Mouse (Mus musculus) ovary, postnatal 36 days (tissue): Measurements from ENCODE around the gene Eif5a2.
"Not testable (repeated sequence)": the region's sequence is repeated elsewhere in the genome, so short reads cannot be mapped to it uniquely, and the experiment has no call there.

Source experiments
- DNase-seq: peaks from one replicate; pipeline ENCODE4 v3.0.0; 2022; ENCODE audit warnings: low spot score, mixed read lengths

The Eif5a2 gene

DNA sequence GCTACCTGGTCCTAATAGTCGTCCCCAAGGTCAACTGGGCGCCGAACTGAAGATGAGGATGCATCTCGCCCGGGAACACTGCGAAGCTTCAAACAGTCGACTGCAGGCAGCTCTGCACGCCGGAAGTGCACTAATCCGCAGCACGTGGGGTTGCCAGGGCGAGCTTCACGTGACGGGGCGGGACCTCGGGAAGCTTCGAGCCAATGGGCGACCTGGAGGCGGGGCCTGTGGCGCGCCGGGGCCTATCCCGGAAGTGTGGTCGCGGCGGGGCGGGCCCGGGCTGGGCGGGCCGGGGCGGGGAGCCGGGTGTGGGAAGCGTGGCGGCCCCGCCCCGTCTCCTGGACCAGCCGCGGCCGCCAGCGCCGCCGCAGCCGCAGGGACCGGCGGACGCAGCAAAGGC lies at the start of gene Eif5a2:
Gene Eif5a2 (plus strand): TSS at position 283 of the 400 bp plus-strand sequence.
- peak; percentile 89 for DNase-seq

GRCm38 (mm10) chr3:28734712-28735111 lies 46.4 kb upstream of the Eif5a2 start:
- no peak for DNase-seq

DNA sequence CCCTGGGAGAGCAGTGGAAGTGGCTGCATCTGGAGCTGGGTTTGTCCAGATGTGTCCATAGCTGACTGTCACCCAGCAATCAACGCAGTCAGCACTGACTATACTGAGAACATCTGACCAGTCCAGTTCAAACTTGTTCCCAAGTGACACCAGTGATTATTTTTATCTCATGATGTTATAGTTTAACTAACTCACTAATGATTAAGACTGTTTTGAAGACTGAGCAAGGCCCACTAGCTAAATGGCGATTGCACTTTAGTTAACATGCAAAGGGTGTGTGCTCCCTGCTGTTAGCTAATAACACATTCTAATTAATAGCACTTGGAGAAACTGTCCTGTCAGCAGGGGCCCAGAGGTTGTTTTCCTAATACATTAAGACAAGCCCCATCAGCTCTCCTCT lies 44.1 kb upstream of the Eif5a2 start:
- no peak for DNase-seq

- DNase-seq = no peak
Observed at GRCm38 (mm10) chr3:28740353-28740752, 40.7 kb upstream of the Eif5a2 start.

GRCm38 (mm10) chr3:28743251-28743650 lies 37.8 kb upstream of the Eif5a2 start:
- no peak for DNase-seq

GRCm38 (mm10) chr3:28745835-28746483 lies 35.1 kb upstream of the Eif5a2 start:
- peak; percentile 48 for DNase-seq

DNA sequence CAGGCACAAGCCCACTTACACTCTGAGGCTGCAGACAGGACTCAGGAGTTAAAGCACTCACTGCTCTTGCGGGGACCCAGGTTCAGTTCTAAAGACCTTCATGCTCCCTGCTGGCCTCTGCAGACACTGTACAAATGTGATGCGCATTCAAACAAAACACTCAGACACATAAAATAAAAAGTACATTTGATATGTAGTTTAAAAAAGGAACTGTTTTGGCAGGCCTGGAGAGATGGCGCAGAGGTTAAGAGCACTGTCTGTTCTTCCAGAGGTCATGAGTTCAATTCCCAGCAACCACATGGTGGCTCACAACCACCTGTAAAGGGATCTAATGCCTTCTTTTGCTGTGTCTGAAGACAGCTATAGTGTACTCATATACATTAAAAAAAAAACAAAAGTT lies 32.9 kb upstream of the Eif5a2 start:
- no peak for DNase-seq

DNA sequence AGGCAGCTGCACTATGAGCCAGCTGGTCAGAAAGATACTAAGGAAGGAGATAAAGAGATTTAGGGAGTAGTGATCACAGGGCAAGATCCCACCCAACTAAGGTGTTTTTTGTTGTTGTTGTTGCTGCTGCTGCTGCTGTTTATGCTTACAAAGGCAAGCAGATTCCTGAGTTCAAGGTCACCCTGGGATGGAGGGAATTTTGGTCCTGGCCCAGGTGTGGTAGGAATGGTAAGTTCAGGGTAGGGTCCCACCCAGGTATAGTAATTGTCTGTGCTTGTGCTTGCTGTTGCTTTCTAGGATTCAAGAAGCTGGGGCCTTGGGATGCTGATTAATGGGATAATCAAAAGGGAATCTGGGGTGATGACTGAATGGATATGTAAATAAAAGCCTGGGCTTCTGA lies 32.1 kb upstream of the Eif5a2 start:
- DNase-seq = no peak

- DNase-seq = no peak
Observed at GRCm38 (mm10) chr3:28755477-28755876, 25.6 kb upstream of the Eif5a2 start.

DNA sequence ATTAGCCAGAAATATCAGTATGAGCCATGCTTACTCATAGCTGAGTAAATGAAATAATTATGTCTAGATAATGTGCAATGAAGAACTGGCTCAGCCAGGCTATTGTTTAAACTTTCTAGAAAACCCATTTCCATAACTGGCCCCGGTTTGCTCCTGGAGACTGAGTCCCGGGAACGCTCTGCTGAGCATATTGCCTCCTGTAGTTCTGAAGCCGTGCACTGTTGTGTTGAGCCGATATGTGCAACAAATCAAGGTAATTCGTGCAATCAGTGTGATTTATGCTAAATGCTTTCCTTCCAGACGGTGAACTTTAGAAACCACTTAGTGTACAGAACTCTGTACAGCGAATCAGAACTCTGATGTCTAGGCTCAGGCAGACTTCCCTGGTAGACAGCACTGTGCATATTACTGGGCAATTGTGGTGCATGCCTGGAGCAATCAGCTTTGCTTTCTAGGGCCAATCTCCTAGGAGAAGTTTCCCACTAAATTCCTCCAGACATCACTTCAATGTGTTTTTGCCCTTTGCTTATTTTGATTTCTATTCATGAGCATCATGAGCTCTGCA lies 19.8 kb upstream of the Eif5a2 start:
- DNase-seq = no peak

- no peak for DNase-seq
Observed at GRCm38 (mm10) chr3:28766935-28767334, 14.1 kb upstream of the Eif5a2 start.

DNA sequence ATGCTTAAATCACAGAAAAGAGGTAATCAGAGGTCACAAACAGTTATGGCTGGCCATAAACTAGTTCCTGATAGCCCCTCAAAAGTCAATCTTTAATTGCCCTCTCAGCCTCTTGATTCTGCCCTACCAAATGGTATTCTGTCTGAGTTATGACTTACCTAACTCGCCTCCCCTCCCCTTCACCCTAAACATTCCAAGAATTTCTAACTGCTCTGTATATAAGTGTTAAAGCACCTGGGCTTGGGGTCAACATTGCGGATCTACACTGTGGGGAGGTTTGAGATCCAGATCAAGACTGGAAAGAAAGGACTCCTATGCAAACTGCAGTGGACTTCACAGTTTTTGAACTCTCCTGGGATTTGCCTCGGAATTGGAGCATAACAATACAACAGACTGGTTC lies 12.9 kb upstream of the Eif5a2 start:
- DNase-seq = no peak

GRCm38 (mm10) chr3:28772919-28773318 lies 8.2 kb upstream of the Eif5a2 start:
- not testable (repeated sequence) for DNase-seq

GRCm38 (mm10) chr3:28775361-28775760 lies 5.7 kb upstream of the Eif5a2 start:
- DNase-seq = no peak

- no peak for DNase-seq
Observed at GRCm38 (mm10) chr3:28775958-28776357, 5.1 kb upstream of the Eif5a2 start.

GRCm38 (mm10) chr3:28776491-28776890 lies 4.6 kb upstream of the Eif5a2 start:
- no peak for DNase-seq

DNA sequence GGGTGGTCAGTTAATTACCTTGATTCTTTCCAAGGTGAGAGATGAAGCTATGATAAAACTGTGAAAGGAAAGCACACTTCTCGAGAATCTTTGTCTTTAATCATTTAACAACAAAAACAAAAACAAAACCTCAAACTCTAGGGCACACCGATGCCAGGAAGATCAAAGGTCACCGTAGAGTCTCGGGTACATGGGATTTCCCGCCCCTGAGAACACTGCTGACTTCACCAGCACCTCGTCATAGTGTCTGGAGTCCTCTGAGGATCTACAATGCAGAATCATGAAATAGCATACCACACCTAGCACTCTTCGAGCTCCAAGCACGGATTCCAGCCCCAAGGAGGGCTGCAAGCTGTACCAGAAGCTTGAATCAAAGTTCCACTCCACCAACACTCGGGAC lies 565 bp upstream of the Eif5a2 start:
- DNase-seq = no peak

DNA sequence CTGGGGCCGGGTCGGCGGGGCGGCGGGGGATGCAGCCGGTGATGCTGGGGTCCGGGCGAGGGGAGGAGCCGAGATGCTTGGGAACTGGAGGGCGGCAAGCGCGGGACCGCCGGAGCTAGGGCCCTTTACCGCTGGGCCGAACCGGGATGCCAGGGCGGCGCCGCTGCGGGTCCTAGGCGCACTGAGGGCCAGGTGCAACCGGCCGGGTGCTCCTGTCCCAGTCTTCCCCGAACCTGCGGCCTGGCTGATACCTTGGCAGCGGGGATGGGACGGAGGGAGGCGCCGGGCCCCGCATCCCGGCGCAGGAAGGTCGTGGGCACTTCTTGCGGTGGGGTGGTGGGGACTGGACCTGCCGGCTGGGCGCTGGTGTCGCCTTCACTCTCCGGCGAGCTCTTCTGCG lies 346 bp downstream of the Eif5a2 start:
- no peak for DNase-seq

DNA sequence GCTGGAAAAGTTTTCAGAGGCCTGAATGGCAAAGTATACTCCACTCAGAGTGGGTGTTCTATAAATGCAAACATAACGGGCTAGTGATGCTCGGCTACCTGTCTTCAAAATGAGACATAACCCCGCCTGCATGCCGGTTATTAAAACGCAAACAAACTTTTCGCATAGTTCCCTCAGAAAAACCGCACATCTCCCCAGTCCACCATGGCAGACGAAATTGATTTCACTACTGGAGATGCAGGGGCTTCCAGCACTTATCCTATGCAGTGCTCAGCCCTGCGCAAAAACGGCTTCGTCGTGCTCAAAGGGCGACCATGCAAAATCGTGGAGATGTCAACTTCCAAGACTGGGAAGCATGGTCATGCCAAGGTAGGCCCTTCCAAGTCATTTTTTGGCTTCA lies 772 bp downstream of the Eif5a2 start:
- no peak for DNase-seq

- no peak for DNase-seq
Observed at GRCm38 (mm10) chr3:28784176-28784575, 3.1 kb downstream of the Eif5a2 start.

DNA sequence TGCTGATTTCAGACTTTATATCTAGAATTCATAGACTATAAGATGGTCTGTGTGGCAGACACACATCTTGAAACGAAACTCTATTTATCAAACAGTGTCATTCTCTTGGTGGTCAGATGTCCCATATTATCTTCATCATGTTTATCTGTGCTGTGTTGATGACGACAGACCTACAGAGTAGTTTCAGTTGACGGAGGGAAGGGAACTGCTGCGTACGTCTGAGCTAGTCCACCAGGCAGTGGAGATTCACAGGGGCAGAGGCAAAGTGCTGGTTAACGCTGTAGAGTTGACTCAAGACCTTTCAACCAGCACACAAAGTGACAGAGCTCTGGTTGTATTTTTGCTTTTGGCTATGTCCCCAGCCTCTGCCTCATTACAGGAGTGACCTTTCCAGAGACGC lies 13.8 kb downstream of the Eif5a2 start:
- no peak for DNase-seq

DNA sequence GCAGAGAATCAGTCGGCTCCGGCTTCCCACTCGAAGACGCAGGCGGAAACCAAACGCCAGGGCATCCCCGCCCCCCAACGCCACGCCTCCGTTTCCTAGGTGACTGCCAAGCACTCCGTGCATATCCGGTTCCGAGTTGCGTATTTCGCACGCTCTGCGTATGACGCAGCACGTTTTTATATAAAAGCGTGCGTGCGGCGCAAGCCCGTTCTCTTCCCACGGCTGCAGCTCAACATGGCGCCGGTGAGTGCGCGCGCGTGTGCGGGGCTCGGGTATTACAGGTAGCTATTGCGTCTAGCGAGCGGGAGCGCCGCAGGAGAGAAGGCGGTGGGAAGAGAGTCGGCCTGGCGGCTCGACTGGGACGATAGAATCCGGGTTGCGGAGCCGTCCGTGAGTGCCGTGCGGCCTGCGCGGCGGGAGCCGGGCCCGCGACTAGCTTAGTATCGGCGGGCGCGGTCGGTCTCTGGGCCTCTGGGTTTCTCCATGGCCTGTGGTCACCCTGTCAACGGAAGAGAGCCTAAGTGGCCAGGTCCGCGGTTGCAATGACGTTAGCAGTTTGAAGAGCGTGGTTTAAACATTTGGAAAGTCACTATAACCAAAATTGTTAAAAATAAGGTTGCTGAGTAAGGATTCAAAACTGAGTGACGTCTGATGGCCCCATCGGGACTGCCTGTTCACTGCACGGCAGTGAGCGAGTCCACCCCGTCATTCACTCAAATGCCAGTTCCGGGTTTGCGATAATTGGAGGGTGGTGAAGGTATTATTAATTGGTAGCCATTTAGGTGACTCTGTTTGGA lies 24.4 kb downstream of the Eif5a2 start, which contains the start of gene Rpl22l1:
Gene Rpl22l1 (plus strand): TSS at position 136 of the 797 bp plus-strand sequence.
- DNase-seq = peak; percentile 98

DNA sequence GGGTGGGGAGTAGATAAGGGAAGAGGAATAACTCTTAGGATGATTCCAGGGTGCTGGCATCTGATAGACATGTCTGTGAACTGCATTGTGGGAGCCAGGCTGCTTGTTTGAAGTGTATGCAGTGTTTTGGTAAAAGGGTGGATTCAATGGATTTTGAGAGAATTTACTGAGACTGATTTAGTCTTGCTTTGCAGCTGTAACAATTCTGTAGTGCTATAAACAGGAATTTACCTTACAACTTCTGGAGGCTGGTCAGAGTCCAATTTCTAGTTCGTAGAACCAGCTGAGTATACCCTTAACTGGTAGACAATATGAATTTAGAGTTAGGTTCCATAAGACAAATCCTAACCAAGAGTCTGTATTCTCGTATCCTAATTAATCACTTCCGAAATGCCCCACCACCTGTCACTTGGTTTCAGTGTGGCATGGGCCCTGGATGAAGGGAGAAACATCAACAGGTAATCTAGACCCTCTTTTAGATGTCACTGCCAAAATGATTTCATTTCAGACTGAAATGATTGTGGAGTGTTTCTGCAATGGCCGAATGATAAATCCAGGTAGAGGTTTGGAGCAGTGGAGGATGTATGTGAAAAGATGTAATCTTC lies 27.1 kb downstream of the Eif5a2 start:
- DNase-seq = no peak
